Mouse (Mus musculus): ENCODE results near the gene Gm11127. TPM values are rescaled to one million over a fixed set of nuclear protein-coding genes. Genes with fewer than 3 reads are reported as not detected.
"Not testable (repeated sequence)": the region's sequence is repeated elsewhere in the genome, so short reads cannot be mapped to it uniquely, and the experiment has no call there.

The Gm11127 gene
- polyA plus RNA-seq, 1 experiment: 53.0 TPM

GRCm38 (mm10) chr17:36032351-36032875 is 25.8 kb downstream of the Gm11127 start, which contains the start of gene H2-T23:
H2-T23 (minus strand) TSS chr17:36032855.
- under 1% methylated on average over 25 of the region's 25 CpGs for whole genome bisulfite sequencing

DNA sequence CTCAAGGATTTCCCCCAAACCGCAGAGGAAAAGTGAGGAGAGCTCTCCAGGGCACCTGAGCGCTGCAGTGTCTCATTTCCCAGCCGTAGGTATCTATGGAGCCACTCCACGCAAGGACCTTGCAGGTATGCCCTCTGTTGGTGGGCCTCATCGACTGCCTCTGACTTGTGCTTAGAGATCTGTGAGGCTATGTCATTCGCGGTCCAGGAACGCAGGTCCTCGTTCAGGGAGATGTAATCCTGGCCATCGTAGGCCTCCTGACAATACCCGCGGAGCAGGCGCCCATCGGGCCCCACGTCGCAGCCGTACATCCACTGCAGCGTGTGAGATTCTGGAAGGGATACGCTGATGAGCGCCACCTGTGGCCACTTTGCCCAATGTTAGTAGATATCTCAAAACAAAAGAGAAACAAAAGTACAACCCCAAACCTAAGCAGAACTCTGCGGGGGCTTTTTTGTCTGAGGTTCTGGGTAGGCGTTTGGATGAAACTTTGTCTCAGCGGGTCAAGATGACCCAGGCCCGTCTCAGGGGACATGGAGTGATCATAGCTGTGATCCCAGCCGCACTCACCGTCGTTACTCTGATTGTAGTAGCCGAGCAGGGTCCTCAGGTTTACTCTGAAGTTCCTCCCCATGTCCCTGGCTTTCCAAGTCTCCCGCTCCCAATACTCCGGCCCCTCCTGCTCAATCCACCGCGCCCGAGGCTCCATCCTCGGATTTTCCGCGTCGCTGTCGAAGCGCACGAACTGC is 26.4 kb downstream of the Gm11127 start:
- not testable (repeated sequence) for DNase-seq (ENCODE audit: low read depth, low spot score)
- WGBS: 1% methylated on average over 40 of the region's 40 CpGs

More at GRCm38 (mm10) chr17:36032351-36032875, 25.8 kb downstream of the Gm11127 start, which contains the start of gene H2-T23:
- peak; percentile 68 for DNase-seq (ENCODE audit: low read depth, low spot score)

DNA sequence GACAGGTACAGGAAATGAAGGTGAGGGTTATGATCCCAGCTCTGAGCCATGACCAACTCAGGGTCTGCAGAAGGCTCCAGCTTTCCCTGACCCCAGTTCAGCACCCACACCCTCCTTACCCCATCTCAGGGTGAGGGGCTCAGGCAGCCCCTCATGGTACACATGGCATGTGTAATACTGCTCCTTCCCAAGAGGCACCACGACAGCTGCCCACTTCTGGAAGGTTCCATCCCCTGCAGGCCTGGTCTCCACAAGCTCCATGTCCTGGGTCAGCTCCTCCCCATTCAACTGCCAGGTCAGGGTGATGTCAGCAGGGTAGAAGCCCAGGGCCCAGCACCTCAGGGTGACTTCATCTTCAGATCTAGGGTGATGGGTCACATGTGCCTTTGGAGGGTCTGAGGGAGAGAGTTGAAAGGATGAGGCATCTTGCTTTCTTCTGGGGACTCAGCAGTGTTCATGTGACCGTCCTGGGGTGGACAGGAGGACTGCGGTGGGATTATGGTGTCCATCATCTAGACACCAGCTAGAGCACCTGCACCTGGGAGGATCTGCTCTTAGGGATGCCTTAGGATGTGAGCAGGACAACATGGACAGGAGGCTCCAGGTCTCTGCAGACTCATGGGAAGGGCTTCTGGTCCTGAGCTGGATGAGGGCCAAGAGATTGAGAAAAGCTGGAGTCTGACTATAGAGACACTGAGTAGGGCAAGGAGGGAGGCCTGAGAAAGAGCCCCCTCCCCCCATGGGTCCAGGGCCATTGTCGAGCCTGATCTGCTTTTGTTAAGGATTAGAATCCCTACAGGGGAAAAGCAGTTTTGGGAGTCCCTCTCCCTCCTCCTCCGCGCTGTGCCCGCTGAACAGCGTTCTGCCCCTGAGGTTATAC is 27.2 kb downstream of the Gm11127 start:
- WGBS: 71% methylated on average over 8 of the region's 8 CpGs
- DNase-seq (ENCODE audit: low read depth, low spot score): not testable (repeated sequence)

DNA sequence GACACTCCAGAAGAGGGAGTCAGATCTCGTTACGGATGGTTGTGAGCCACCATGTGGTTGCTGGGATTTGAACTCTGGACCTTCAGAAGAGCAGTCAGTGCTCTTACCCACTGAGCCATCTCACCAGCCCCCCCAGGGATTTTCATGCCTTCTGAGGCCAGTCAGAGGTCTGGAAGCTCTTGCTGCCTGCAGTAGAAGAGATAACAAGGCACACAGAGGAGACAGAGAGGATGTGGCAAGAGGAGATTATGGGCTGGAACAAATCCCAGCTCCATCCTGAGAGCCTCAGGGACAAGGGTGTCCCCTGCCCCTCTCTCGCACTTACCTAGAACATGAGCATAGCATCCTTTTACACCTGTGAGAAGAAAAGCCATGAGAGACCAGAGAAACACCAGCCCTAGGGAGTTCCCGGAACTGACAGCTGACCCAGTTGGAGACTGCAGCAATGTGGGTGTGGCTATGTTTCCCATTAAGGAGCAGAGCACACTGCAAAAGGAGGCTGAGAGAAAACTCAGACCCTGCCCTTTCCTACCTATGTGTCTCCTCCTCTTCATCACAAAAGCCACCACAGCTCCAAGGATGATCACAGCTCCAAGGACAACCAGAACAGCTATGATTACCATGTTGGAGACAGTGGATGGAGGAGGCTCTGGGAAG is 28.0 kb downstream of the Gm11127 start:
- DNase-seq (ENCODE audit: low read depth, low spot score): not testable (repeated sequence)
- 58% methylated on average over 4 of the region's 4 CpGs for WGBS

DNA sequence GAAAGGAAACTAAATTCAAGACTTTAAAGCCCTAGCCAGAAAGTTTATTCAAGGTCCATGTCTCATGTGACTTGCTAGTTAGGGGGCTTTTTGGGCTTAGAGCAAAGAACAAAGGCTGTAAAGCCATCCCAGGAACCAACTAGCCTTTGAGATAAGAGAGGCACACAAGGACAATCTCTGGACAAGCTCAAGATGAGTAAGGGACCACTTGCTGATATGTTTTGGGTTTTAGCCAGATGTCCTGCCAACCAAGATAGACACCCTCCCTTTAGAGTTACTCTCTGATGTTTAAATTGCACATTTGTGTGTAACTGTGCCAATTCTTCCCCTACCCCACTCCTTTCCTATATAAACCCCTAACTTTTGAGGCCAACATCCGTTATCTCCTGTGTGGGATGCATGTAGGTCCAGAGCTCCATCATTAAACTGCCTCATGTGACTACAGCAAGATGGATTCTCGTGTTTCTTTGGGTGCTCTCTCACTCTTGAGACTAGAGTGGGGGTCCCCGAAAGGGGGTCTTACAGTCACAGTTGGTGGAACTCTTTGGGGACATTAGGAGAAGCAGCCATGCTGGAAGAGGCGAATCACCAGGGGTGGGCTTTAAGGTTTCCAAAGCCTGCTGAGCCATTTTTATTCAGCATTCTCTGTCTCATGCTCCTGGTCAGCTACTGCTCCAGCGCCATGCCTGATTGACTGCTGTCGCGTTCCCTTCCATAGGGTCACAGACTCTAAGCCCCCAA is 29.1 kb downstream of the Gm11127 start:
- 95% methylated on average over 7 of the region's 7 CpGs for WGBS
- DNase-seq (ENCODE audit: low read depth, low spot score): no peak

- DNase-seq (ENCODE audit: low read depth, low spot score): no peak
- WGBS: 68% methylated on average over 4 of the region's 4 CpGs
Observed at GRCm38 (mm10) chr17:36027663-36028062, 30.5 kb downstream of the Gm11127 start.

DNA sequence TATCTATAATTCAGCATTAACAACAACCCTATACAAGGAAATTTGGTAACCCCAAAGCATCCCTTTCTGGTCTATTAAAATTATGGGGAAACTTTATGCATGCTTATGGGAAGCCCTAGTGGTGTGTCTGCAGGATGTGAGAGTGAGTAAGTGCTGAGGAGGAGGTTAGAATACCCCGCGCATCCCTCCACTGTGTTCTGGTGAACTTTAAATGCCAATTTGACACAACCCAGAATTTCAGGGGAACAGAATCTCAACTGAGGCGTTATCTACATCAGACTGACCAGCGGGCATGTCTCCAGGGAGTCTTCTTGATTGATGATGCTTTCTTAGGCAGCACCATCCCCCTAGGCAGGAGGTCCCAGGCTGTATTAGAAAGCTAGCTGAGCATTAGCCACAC is 32.3 kb downstream of the Gm11127 start:
- 82% methylated on average over 4 of the region's 4 CpGs for WGBS

GRCm38 (mm10) chr17:36025197-36025596 is 33.0 kb downstream of the Gm11127 start:
- 92% methylated on average over 5 of the region's 5 CpGs for WGBS
- DNase-seq (ENCODE audit: low read depth, low spot score): no peak

More for the DNA sequence above, 32.3 kb downstream of the Gm11127 start:
- no peak for DNase-seq (ENCODE audit: low read depth, low spot score)

GRCm38 (mm10) chr17:36023710-36024654 is 34.2 kb downstream of the Gm11127 start:
- WGBS: 33% methylated on average over 9 of the region's 9 CpGs
- DNase-seq (ENCODE audit: low read depth, low spot score): no peak

GRCm38 (mm10) chr17:36022922-36023321 is 35.2 kb downstream of the Gm11127 start:
- no peak for DNase-seq (ENCODE audit: low read depth, low spot score)
- WGBS: 88% methylated on average over 6 of the region's 6 CpGs

DNA sequence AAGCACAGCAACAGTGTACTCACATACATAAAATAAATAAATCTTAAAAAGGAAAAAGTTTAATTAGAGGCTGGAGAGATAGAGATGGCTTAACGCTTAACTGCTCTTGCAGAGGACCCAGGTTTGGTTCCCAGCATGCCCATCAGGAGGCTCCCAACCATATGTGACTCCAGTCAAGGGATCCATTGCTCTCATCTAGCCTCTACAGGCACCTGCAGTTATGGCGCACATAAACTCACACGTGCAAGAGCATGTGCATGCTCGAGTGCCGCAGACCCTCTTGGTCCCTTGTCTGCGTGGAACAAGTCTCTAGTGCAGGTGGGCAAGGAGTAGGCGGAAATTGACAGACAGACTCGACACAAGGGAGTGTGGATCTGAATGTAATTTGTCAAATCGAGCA is 36.1 kb downstream of the Gm11127 start:
- 95% methylated on average over 9 of the region's 9 CpGs for WGBS
- DNase-seq (ENCODE audit: low read depth, low spot score): no peak

DNA sequence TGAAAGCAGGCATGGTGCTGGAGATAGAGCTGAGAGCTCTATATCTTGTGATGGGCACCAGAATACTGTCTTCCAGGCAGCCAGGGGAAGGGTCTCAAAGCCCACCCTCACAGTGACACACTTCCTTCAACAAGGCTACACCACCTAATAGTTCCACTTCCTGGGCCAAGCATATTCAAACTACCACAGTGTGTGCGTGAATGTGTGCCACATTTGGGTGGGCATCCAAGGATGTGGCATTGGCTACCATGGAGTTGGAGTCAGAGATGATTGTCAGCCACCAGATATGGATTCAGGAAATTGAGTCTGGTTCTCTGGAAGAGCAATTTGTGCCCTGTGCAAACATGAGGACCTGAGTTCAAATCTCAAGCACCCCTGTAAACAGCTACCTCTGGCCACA is 36.9 kb downstream of the Gm11127 start:
- no peak for DNase-seq (ENCODE audit: low read depth, low spot score)
- WGBS: 76% methylated on average over 1 of the region's 1 CpGs

GRCm38 (mm10) chr17:36020191-36021073 is 37.7 kb downstream of the Gm11127 start, which contains the start of gene H2-T24:
H2-T24 (minus strand) TSS chr17:36020560.
- no peak for DNase-seq (ENCODE audit: low read depth, low spot score)
- 32% methylated on average over 15 of the region's 15 CpGs for WGBS

GRCm38 (mm10) chr17:36019519-36019918 is 38.7 kb downstream of the Gm11127 start:
- no peak for DNase-seq (ENCODE audit: low read depth, low spot score)
- 54% methylated on average over 3 of the region's 3 CpGs for WGBS

- 65% methylated on average over 2 of the region's 2 CpGs for WGBS
- DNase-seq (ENCODE audit: low read depth, low spot score): no peak
Observed at GRCm38 (mm10) chr17:36018979-36019378, 39.2 kb downstream of the Gm11127 start.

- DNase-seq (ENCODE audit: low read depth, low spot score): no peak
- 91% methylated on average over 5 of the region's 5 CpGs for WGBS
Observed at GRCm38 (mm10) chr17:36017046-36017445, 41.1 kb downstream of the Gm11127 start.

- 91% methylated on average over 5 of the region's 5 CpGs for WGBS
- no peak for DNase-seq (ENCODE audit: low read depth, low spot score)
Observed at GRCm38 (mm10) chr17:36014977-36015376, 43.2 kb downstream of the Gm11127 start.
